Mouse (Mus musculus) gastrocnemius, postnatal 36 days (tissue): ENCODE measurements around the gene Tex2. TPM values are rescaled to one million over a fixed set of nuclear protein-coding genes. Genes with fewer than 3 reads are reported as not detected.

Source experiments
- DNase-seq, 2 experiments: peaks; one replicate each; pipeline ENCODE4 v3.0.0; 2022
- intact Hi-C: fragments of 180-260 bp; cut with DNase I; formaldehyde crosslinking; loops from one replicate; pipeline ENCODE4 v1.15.1; 2025
- total RNA-seq, 2 experiments: library from RNA; stranded (reverse); gene quantifications; 2 replicates each; pipeline ENCODE4 v1.2.3; 2021

Tex2 gene
- total RNA-seq, 2 experiments from 2014 or later: 45.7 to 46.2 TPM

DNA sequence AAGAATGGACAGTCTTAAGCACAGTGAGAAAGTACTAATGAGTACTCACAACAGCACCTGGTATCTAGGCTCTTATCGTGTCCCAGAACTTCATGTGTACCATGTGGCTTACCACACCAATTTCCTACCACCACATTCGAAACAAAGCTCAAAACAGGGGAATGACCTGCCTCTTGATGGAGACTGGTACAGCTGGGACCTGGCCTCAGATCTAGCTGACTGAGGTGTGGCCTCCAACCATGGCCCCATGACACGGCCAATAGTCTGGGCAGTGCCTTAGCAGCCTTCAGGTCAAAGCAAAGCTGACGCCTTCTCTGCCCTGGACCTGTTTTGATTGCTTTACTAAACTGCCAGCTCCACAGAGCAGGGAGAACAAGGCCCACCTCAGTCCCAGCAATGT, 56.5 kb downstream of the Tex2 start:
- intact Hi-C loops: no loop called here
- no peak for DNase-seq

GRCm38 (mm10) chr11:106555805-106556615, 57.2 kb downstream of the Tex2 start:
- DNase-seq: no peak
- intact Hi-C loops: no loop called here

DNA sequence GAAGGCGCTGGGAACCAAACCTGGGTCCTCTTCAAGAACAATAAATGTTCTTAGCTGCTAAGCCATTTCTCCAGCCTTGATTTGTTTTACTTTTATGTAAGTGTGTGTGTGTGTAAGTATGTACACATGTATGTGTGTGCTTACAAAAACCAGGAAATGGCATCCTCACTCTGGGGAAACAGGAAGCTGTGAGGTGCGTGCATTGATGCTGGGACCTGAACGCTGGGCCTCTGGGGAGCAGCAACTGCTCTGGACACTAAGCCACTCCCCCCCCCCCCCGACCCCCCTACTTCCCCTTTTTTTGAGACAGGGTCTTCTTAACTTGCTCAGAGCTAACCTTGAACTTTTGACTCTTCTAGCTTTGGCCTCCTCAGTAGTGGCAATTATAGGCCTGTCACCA, 62.8 kb downstream of the Tex2 start:
- intact Hi-C loops: no loop called here
- no peak for DNase-seq

DNA sequence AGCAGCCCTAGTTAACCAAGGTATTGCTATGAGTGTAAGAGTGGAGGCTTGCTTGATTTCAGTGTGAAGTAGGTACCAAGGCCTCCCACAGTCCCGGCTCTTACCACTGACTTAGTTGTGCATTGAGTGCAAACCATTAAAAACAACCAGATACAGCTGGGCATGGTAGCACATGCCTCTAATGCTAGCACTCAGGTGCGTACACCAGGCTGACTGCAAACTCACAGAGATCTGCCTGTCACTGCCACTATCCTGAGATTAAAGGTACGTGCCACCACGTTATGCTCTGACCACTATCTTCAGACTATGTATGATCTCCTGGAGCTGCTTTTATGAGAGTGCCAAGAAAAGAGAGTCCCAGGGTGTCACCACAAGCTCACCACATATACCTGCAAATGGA, 67.1 kb downstream of the Tex2 start:
- DNase-seq: no peak
- intact Hi-C loops: no loop called here

DNA sequence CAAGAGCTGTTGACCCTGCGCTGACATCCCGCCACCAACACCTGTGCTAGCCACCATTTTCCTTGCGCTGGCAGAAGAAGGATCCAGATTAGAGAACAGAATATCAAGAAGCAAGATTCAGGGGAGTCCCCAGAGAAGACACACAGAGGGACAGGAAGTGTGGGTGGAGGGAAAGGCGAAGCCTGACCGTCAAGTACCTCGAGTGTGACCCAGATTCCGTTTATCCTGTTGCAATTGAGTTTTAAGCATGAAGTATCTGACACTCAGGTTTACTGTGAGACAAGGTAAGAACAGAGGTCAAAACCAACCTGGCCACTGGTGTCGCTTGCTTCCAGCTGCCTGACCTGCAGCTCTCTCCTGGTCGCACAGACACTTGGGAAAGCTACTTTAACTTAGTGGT, 68.3 kb downstream of the Tex2 start:
- no peak for DNase-seq
- intact Hi-C loops: no loop called here

GRCm38 (mm10) chr11:106544133-106544532, 69.1 kb downstream of the Tex2 start:
- intact Hi-C loops: no loop called here
- DNase-seq: no peak

DNA sequence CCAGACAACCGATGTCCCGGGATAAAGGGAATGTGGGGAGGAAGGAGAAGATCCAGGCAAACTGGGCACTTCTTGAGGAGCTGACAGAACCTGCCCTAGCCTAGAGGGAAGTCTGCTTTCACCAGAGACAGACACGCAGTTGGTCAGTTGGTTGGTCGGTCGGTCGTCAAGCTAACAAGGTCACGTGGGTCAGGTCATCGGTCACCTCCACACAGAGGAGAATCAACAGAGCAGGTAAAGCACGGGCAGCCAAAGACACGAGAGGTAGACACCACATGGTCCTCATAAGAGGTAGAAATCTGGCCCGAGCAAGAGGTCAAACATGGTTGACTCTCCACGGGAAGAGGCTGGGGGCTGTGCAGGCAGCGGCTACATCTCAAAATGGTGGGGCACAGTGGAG, 70.2 kb downstream of the Tex2 start:
- DNase-seq: no peak
- intact Hi-C loops: no loop called here

GRCm38 (mm10) chr11:106542385-106542784, 70.8 kb downstream of the Tex2 start:
- no peak for DNase-seq
- intact Hi-C loops: no loop called here

- intact Hi-C loops: no loop called here
- no peak for DNase-seq
Observed at GRCm38 (mm10) chr11:106540506-106541268, 72.5 kb downstream of the Tex2 start.

DNA sequence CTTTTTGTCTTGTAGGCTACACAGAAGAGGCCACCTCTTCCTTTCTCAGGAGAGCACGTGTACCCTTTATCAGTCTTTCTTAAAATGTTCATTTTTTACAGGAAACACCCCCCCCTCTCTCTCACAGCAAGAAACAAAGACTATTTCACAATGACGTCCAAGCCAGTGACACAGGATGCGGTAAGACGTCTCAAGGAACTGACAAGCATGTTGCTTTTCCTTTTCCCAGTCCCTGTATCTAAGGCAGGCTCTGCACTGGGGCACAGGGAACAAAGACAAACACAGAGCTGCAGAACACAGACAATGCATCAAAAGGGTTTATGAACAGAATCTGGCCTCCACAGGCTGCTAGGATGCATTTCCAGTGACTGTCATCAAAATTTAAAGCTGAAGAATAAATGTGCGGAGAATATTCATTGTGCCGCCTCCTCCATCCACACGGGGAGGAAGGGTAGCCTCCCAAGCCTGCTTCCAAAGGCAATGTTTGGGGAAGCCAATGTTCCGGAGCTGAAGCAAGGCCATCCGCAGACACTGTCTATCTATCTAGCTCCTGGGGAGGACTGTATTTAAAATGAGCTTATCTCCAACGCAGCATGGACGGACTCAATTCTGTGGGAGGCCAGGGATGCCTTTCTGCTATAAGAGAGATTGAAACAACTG, 76.8 kb downstream of the Tex2 start:
- DNase-seq: no peak
- intact Hi-C loops: no loop called here

DNA sequence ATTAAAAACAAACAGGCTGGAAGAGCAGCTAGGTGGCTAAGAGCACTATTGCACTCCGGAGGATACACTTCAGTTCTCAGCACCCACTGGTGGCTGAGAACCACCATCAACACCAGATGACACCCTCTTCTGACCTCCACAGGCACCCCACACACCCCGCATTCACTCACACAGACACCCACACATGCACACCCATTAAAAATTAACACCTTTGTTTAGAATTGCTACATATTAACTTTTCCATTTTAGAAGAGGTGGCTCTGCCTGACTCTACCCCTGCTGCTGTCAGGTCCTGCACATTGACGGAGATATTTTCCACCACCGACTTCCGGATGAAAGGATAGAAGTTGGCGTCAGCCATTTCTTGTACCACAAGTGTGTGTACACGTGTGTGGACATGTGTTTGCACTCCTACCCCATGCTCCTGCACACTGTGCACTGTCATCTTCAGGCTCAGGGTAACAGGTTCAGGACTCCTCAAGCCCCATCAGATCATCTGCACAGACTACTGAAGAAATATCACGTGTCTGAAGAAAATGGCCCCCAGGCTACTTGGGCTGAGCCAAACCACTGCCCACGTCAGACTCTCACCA, 77.5 kb downstream of the Tex2 start:
- intact Hi-C loops: no loop called here
- no peak for DNase-seq

GRCm38 (mm10) chr11:106532248-106532790, 80.9 kb downstream of the Tex2 start:
- no peak for DNase-seq
- intact Hi-C loops: no loop called here

DNA sequence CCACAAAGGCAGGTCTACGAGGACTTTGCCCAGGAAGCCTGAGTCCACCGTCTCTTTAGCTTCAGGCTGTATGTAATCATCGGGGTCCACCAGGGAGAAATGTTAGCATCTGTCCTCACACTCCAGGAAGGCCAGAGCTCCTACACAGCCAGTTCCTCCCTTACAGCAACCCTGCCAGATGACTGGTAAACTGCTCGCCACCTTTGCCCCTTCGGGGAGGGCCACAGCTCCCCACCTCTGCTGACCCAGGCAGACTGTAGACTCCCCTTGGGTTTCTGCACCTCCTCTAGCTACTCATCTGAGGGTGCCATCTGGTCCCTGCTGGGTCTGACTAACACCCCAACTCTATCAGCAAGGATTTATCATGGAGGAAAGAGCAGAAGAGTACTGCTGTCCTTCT, 83.4 kb downstream of the Tex2 start:
- DNase-seq: no peak
- intact Hi-C loops: no loop called here

GRCm38 (mm10) chr11:106529113-106529512, 84.1 kb downstream of the Tex2 start:
- intact Hi-C loops: no loop called here
- no peak for DNase-seq

GRCm38 (mm10) chr11:106527926-106528325, 85.3 kb downstream of the Tex2 start:
- intact Hi-C loops: no loop called here
- DNase-seq: no peak

- intact Hi-C loops: no loop called here
- no peak for DNase-seq
Observed at GRCm38 (mm10) chr11:106527147-106527821, 85.9 kb downstream of the Tex2 start.

GRCm38 (mm10) chr11:106522538-106522937, 90.7 kb downstream of the Tex2 start:
- DNase-seq: no peak
- intact Hi-C loops: no loop called here

- intact Hi-C loops: no loop called here
- DNase-seq: peak in 1 of 2 experiments; percentile 24
Observed at GRCm38 (mm10) chr11:106521612-106522011, 91.6 kb downstream of the Tex2 start.

- DNase-seq: no peak
Observed at GRCm38 (mm10) chr11:106520404-106520803, 92.8 kb downstream of the Tex2 start.

GRCm38 (mm10) chr11:106519519-106519918, 93.7 kb downstream of the Tex2 start:
- intact Hi-C loops: no loop called here
- DNase-seq: no peak

More at GRCm38 (mm10) chr11:106520404-106520803, 92.8 kb downstream of the Tex2 start:
- intact Hi-C loops: no loop called here
